Mouse (Mus musculus): ENCODE data around the gene Patz1.

DNA sequence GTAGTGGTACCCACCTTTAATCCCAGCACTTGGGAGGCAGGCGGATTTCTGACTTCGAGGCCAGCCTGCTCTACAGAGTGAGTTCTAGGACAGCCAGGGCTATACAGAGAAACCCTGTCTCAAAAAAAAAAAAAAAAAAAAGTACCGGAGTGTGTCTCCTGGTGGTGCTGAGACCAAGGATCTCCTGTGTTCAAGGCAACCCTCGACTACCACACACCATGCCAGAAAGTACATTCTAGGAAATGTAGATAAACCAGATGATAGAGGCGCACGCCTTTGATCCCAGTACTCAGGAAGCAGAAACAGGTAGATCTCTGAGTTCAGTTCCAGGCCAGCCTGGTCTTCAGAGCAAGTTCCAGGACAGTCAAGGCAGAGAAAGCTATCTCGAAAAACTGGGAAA lies 21.5 kb upstream of the Patz1 start:
- no peak for TF ChIP-seq POLR2A (IDR thresholded peaks at IDR 0.05; ENCODE audit: borderline replicate concordance, low read depth, low read length)
- TF ChIP-seq CTCF (IDR thresholded peaks at IDR 0.05; ENCODE audit: low read depth, low read length) = no peak
